Mouse (Mus musculus) heart, adult 8-10 months (tissue): ENCODE results near the gene Pls1. TPM values are rescaled to one million over a fixed set of nuclear protein-coding genes. Genes with fewer than 3 reads are reported as not detected.

Experiments used
- DNase-seq: peaks from one replicate; pipeline ENCODE4 v3.0.0; 2022; ENCODE audit warnings: low spot score
- total RNA-seq, 4 experiments: library from RNA; stranded (reverse); gene quantifications; 2 replicates each; pipeline ENCODE4 v1.2.4; 2022

Gene Pls1
- total RNA-seq, 4 experiments from 2014 or later = 0.13 to 0.98 (median 0.63) TPM

- DNase-seq = no peak
Observed at GRCm38 (mm10) chr9:95705371-95705770, 139.7 kb downstream of the Pls1 start.

- DNase-seq = no peak
Observed at GRCm38 (mm10) chr9:95704078-95704477, 141.0 kb downstream of the Pls1 start.

Other genes starting within 250 kb of the Pls1 start
- 10 to 100 TPM; 22.1 to 29.5 (median 26.8) TPM for gene Pcolce2, start 207.7 kb downstream of the Pls1 start, total RNA-seq
- 1 to 10 TPM; 5.6 to 8.0 (median 7.4) TPM for gene Trpc1, start 94.9 kb downstream of the Pls1 start, total RNA-seq
- 1 to 10 TPM; 6.9 to 8.5 (median 7.4) TPM for gene Atr, start 12.3 kb upstream of the Pls1 start, total RNA-seq
- gene Xrn1, start 109.4 kb upstream of the Pls1 start, total RNA-seq = 10 to 100 TPM; 17.0 to 21.3 (median 17.8) TPM